Mouse (Mus musculus) lung, embryonic 15.5 days (tissue): ENCODE measurements at regions not wholly inside any gene's neighbourhood (a gene's known extent, or its start where the extent isn't known, plus 50 kb on each side); places are given as distances from the start of the nearest gene placed in this dataset.

Experiments used
- ATAC-seq: fragments of 200-750 bp; cut with Nextera tagmentation; 2 replicates; pipeline ENCODE4 v1.8.0; 2017; ENCODE audit warnings: moderate number of reproducible peaks, borderline replicate concordance; ENCODE audit not compliant: low FRiP score, low TSS enrichment; ENCODE audit errors: extremely low read depth
- H3K27ac ChIP-seq: fragments of 300-500 bp; sonication (generic); 2 replicates; pipeline ENCODE4 v1.5.1; 2015; ENCODE audit warnings: moderate library complexity, mild to moderate bottlenecking, inconsistent platforms
- H3K27me3 ChIP-seq: fragments of 300-500 bp; sonication (generic); 2 replicates; pipeline ENCODE4 v1.6.1; 2015; ENCODE audit warnings: inconsistent platforms
- H3K36me3 ChIP-seq: fragments of 300-500 bp; sonication (generic); 2 replicates; pipeline ENCODE4 v1.6.1; 2015; ENCODE audit warnings: inconsistent platforms
- H3K4me1 ChIP-seq: fragments of 300-500 bp; sonication (generic); 2 replicates; pipeline ENCODE4 v1.6.1; 2015; ENCODE audit warnings: inconsistent platforms
- H3K4me2 ChIP-seq: fragments of 300-500 bp; sonication (generic); 2 replicates; pipeline ENCODE4 v1.6.1; 2015; ENCODE audit warnings: inconsistent platforms, mild to moderate bottlenecking, moderate library complexity
- H3K4me3 ChIP-seq: fragments of 300-500 bp; sonication (generic); 2 replicates; pipeline ENCODE4 v1.5.1; 2015; ENCODE audit warnings: mild to moderate bottlenecking, inconsistent platforms
- H3K9ac ChIP-seq: fragments of 300-500 bp; sonication (generic); 2 replicates; pipeline ENCODE4 v1.6.1; 2015; ENCODE audit warnings: inconsistent platforms
- H3K9me3 ChIP-seq: fragments of 300-500 bp; sonication (generic); 2 replicates; pipeline ENCODE4 v1.6.1; 2016; ENCODE audit warnings: inconsistent platforms
- WGBS: fragments of 180-500 bp; shearing (Covaris S2); methylation state at CpG from one replicate; pipeline ENCODE4 v1.1.7; 2015; 5-methylcytosine and 5-hydroxymethylcytosine counted together

- H3K4me3 ChIP-seq, result no peak overlapping the region
- no peak overlapping the region for H3K4me2 ChIP-seq
- peaks cover 10% of the 10 kb centered on the region; the same call in 1 of the 2 replicates for H3K4me1 ChIP-seq
- no peaks in the 10 kb centered on the region for H3K36me3 ChIP-seq
- WGBS, result 73% methylated on average over 6 of the region's 6 CpGs
- H3K27me3 ChIP-seq, result no peaks in the 10 kb centered on the region
- H3K9me3 ChIP-seq, result no peaks in the 10 kb centered on the region
- H3K27ac ChIP-seq, result 0 out of 2 replicates have a peak overlapping the region, but pooled peaks have one; percentile 3
- H3K9ac ChIP-seq, result no peak overlapping the region
- no peak for ATAC-seq
Measured at GRCm38 (mm10) chr1:91714266-91714665, 87.0 kb upstream of the Twist2 start.

- no peaks in the 10 kb centered on the region for H3K36me3 ChIP-seq
- H3K9me3 ChIP-seq, result no peaks in the 10 kb centered on the region
- H3K4me1 ChIP-seq, result peaks cover 10% of the 10 kb centered on the region; the same call in 1 of the 2 replicates
- no peak overlapping the region for H3K9ac ChIP-seq
- no peak overlapping the region for H3K4me3 ChIP-seq
- H3K4me2 ChIP-seq, result no peak overlapping the region
- H3K27ac ChIP-seq, result peak overlapping the region; percentile 56
- ATAC-seq, result no peak
- H3K27me3 ChIP-seq, result no peaks in the 10 kb centered on the region
- 45% methylated on average over 7 of the region's 7 CpGs for WGBS
Measured at GRCm38 (mm10) chr1:91715341-91715740, 85.9 kb upstream of the Twist2 start.

GRCm38 (mm10) chr1:91715791-91716190 is 85.5 kb upstream of the Twist2 start:
- H3K27me3 ChIP-seq, result no peaks in the 10 kb centered on the region
- peak overlapping the region; percentile 56; the same call in 1 of the 2 replicates for H3K27ac ChIP-seq
- no peaks in the 10 kb centered on the region for H3K36me3 ChIP-seq
- ATAC-seq, result no peak
- peaks cover 10% of the 10 kb centered on the region; the same call in 1 of the 2 replicates for H3K4me1 ChIP-seq
- no peak overlapping the region for H3K9ac ChIP-seq
- H3K9me3 ChIP-seq, result no peaks in the 10 kb centered on the region
- H3K4me2 ChIP-seq, result no peak overlapping the region
- no peak overlapping the region for H3K4me3 ChIP-seq
- 68% methylated on average over 2 of the region's 2 CpGs for WGBS

GRCm38 (mm10) chr1:91716836-91717235 is 84.4 kb upstream of the Twist2 start:
- Histone ChIP-seq H3K27ac (no peak overlapping the region), H3K36me3 (no peaks in the 10 kb centered on the region), H3K27me3 (no peaks in the 10 kb centered on the region), H3K4me2 (no peak overlapping the region), H3K9me3 (no peaks in the 10 kb centered on the region), H3K4me1 (peaks cover 10% of the 10 kb centered on the region; the same call in 1 of the 2 replicates), H3K9ac (no peak overlapping the region), H3K4me3 (no peak overlapping the region)
- no peak for ATAC-seq
- 94% methylated on average over 2 of the region's 2 CpGs for WGBS

- H3K4me1 ChIP-seq, result peaks cover 10% of the 10 kb centered on the region; the same call in 1 of the 2 replicates
- no peak overlapping the region for H3K4me2 ChIP-seq
- no peak overlapping the region for H3K27ac ChIP-seq
- WGBS, result 49% methylated on average over 8 of the region's 8 CpGs
- H3K27me3 ChIP-seq, result no peaks in the 10 kb centered on the region
- no peak overlapping the region for H3K9ac ChIP-seq
- H3K4me3 ChIP-seq, result no peak overlapping the region
- H3K9me3 ChIP-seq, result no peaks in the 10 kb centered on the region
- no peak for ATAC-seq
- H3K36me3 ChIP-seq, result no peaks in the 10 kb centered on the region
Measured at GRCm38 (mm10) chr1:91717961-91718360, 83.3 kb upstream of the Twist2 start.

- Histone ChIP-seq H3K9ac (no peak overlapping the region), H3K4me2 (no peak overlapping the region), H3K36me3 (no peaks in the 10 kb centered on the region), H3K27ac (no peak overlapping the region), H3K9me3 (no peaks in the 10 kb centered on the region), H3K4me1 (peaks cover 8% of the 10 kb centered on the region; the same call in 1 of the 2 replicates), H3K27me3 (no peaks in the 10 kb centered on the region; the same call in 1 of the 2 replicates), H3K4me3 (no peak overlapping the region)
- 49% methylated on average over 11 of the region's 11 CpGs for WGBS
- ATAC-seq, result no peak
Measured at GRCm38 (mm10) chr1:91729246-91729645, 72.0 kb upstream of the Twist2 start.

- ATAC-seq, result no peak
- H3K27ac ChIP-seq, result no peak overlapping the region
- no peak overlapping the region for H3K4me2 ChIP-seq
- no peak overlapping the region for H3K9ac ChIP-seq
- no peaks in the 10 kb centered on the region for H3K36me3 ChIP-seq
- no peaks in the 10 kb centered on the region; the same call in 1 of the 2 replicates for H3K27me3 ChIP-seq
- H3K4me3 ChIP-seq, result no peak overlapping the region
- 69% methylated on average over 2 of the region's 2 CpGs for WGBS
- H3K4me1 ChIP-seq, result peaks cover 8% of the 10 kb centered on the region; the same call in 1 of the 2 replicates
- H3K9me3 ChIP-seq, result no peaks in the 10 kb centered on the region
Measured at GRCm38 (mm10) chr1:91730281-91730680, 71.0 kb upstream of the Twist2 start.

- no peaks in the 10 kb centered on the region; the same call in 1 of the 2 replicates for H3K27me3 ChIP-seq
Measured at GRCm38 (mm10) chr1:91731703-91732102, 69.6 kb upstream of the Twist2 start.

GRCm38 (mm10) chr1:91732461-91732861 is 68.8 kb upstream of the Twist2 start:
- H3K4me2 ChIP-seq, result no peak overlapping the region
- no peak overlapping the region for H3K4me3 ChIP-seq
- H3K27ac ChIP-seq, result 0 out of 2 replicates have a peak overlapping the region, but pooled peaks have one; percentile 5
- no peaks in the 10 kb centered on the region for H3K9me3 ChIP-seq
- 40% methylated on average over 12 of the region's 12 CpGs for WGBS
- peaks cover 8% of the 10 kb centered on the region; the same call in 1 of the 2 replicates for H3K4me1 ChIP-seq
- peak; percentile 27; the same call in 1 of the 2 replicates for ATAC-seq
- no peak overlapping the region for H3K9ac ChIP-seq
- H3K36me3 ChIP-seq, result no peaks in the 10 kb centered on the region
- H3K27me3 ChIP-seq, result no peaks in the 10 kb centered on the region; the same call in 1 of the 2 replicates

More at GRCm38 (mm10) chr1:91731703-91732102, 69.6 kb upstream of the Twist2 start:
- Histone ChIP-seq H3K4me1 (peaks cover 8% of the 10 kb centered on the region; the same call in 1 of the 2 replicates), H3K4me3 (no peak overlapping the region), H3K36me3 (no peaks in the 10 kb centered on the region), H3K27ac (no peak overlapping the region), H3K4me2 (no peak overlapping the region), H3K9me3 (no peaks in the 10 kb centered on the region), H3K9ac (no peak overlapping the region)
- WGBS, result 47% methylated on average over 13 of the region's 13 CpGs
- ATAC-seq, result no peak

GRCm38 (mm10) chr1:91734731-91735130 is 66.5 kb upstream of the Twist2 start:
- ATAC-seq, result no peak
- Histone ChIP-seq H3K4me2 (no peak overlapping the region), H3K36me3 (no peaks in the 10 kb centered on the region), H3K4me1 (peaks cover 10% of the 10 kb centered on the region; the same call in 1 of the 2 replicates), H3K27me3 (no peaks in the 10 kb centered on the region; the same call in 1 of the 2 replicates), H3K27ac (no peak overlapping the region), H3K9me3 (no peaks in the 10 kb centered on the region), H3K4me3 (no peak overlapping the region), H3K9ac (no peak overlapping the region)
- WGBS, result 81% methylated on average over 2 of the region's 2 CpGs

- Histone ChIP-seq H3K9ac (no peak overlapping the region), H3K4me2 (no peak overlapping the region), H3K27me3 (no peaks in the 10 kb centered on the region; the same call in 1 of the 2 replicates), H3K36me3 (no peaks in the 10 kb centered on the region), H3K27ac (no peak overlapping the region), H3K9me3 (no peaks in the 10 kb centered on the region), H3K4me3 (no peak overlapping the region), H3K4me1 (peaks cover 12% of the 10 kb centered on the region; the same call in 1 of the 2 replicates)
- WGBS, result 64% methylated on average over 4 of the region's 5 CpGs
- ATAC-seq, result no peak
Measured at GRCm38 (mm10) chr1:91735436-91735835, 65.8 kb upstream of the Twist2 start.

- WGBS, result 85% methylated on average over 8 of the region's 8 CpGs
- Histone ChIP-seq H3K9me3 (no peaks in the 10 kb centered on the region), H3K4me1 (0 out of 2 replicates have a peak, but pooled peaks cover 4% of the 10 kb centered on the region), H3K36me3 (no peaks in the 10 kb centered on the region), H3K4me2 (no peak overlapping the region), H3K27ac (no peak overlapping the region), H3K27me3 (no peaks in the 10 kb centered on the region), H3K9ac (no peak overlapping the region), H3K4me3 (no peak overlapping the region)
- ATAC-seq, result no peak
Measured at GRCm38 (mm10) chr1:91740661-91741060, 60.6 kb upstream of the Twist2 start.
